Mouse (Mus musculus): ENCODE measurements around the gene Pdia3. TPM values are rescaled to one million over a fixed set of nuclear protein-coding genes. Genes with fewer than 3 reads are reported as not detected.
"Not testable (repeated sequence)": the region's sequence is repeated elsewhere in the genome, so short reads cannot be mapped to it uniquely, and the experiment has no call there.

The Pdia3 gene
- polyA plus RNA-seq, 1 experiment from 2014 or later = 585 TPM

GRCm38 (mm10) chr2:121455534-121455933, 42.0 kb downstream of the Pdia3 start:
- Histone ChIP-seq H3K9ac (ENCODE audit: low read length) (no peak overlapping the region), H3K27ac (ENCODE audit: low read depth, low read length) (no peak overlapping the region), H3K4me3 (ENCODE audit: low read depth, low read length) (no peak overlapping the region), H3K36me3 (ENCODE audit: control insufficient read depth, insufficient read depth, low read length) (peaks cover 10% of the 10 kb centered on the region; the same call in 1 of the 2 replicates), H3K4me2 (ENCODE audit: low read depth) (no peak overlapping the region), H3K9me3 (ENCODE audit: control insufficient read depth, low read length) (no peaks in the 10 kb centered on the region), H3K4me1 (ENCODE audit: control insufficient read depth, insufficient read depth, low read length) (peaks cover 7% of the 10 kb centered on the region; the same call in 1 of the 2 replicates), H3K27me3 (ENCODE audit: control insufficient read depth, insufficient read depth, low read length) (no peaks in the 10 kb centered on the region)
- DNase-seq (ENCODE audit: low spot score) (no peak), ATAC-seq (ENCODE audit: insufficient read depth, low FRiP score, low TSS enrichment) (no peak)
- 79% methylated on average over 5 of the region's 5 CpGs for WGBS

GRCm38 (mm10) chr2:121456692-121457642, 43.4 kb downstream of the Pdia3 start, which contains the start of gene Serinc4:
Gene Serinc4, minus strand, starts transcription at chr2:121456781.
- peaks cover 6% of the 10 kb centered on the region; the same call in 1 of the 2 replicates for H3K36me3 ChIP-seq (ENCODE audit: control insufficient read depth, insufficient read depth, low read length)
- peak within 1 kb of the TSS; percentile 81 for H3K4me3 ChIP-seq (ENCODE audit: low read depth, low read length)
- peak within 1 kb of the TSS; percentile 53; the same call in 1 of the 2 replicates for H3K27ac ChIP-seq (ENCODE audit: low read depth, low read length)
- H3K9me3 ChIP-seq (ENCODE audit: control insufficient read depth, low read length) = no peaks in the 10 kb centered on the region
- ATAC-seq (ENCODE audit: insufficient read depth, low FRiP score, low TSS enrichment) (peak; percentile 80), DNase-seq (ENCODE audit: low spot score) (peak; percentile 89)
- WGBS = 5% methylated on average over 41 of the region's 41 CpGs
- H3K4me2 ChIP-seq (ENCODE audit: low read depth) = peak within 1 kb of the TSS; percentile 76
- peaks cover 5% of the 10 kb centered on the region; the same call in 1 of the 2 replicates for H3K4me1 ChIP-seq (ENCODE audit: control insufficient read depth, insufficient read depth, low read length)
- no peaks in the 10 kb centered on the region for H3K27me3 ChIP-seq (ENCODE audit: control insufficient read depth, insufficient read depth, low read length)
- peak within 1 kb of the TSS; percentile 78 for H3K9ac ChIP-seq (ENCODE audit: low read length)

- ATAC-seq (ENCODE audit: insufficient read depth, low FRiP score, low TSS enrichment) = no peak
- Histone ChIP-seq H3K27ac (ENCODE audit: low read depth, low read length) (no peak overlapping the region), H3K36me3 (ENCODE audit: control insufficient read depth, insufficient read depth, low read length) (peaks cover 3% of the 10 kb centered on the region; the same call in 1 of the 2 replicates)
Measured at GRCm38 (mm10) chr2:121460071-121460470, 46.5 kb downstream of the Pdia3 start.

GRCm38 (mm10) chr2:121468982-121469381, 55.4 kb downstream of the Pdia3 start:
- H3K4me1 ChIP-seq (ENCODE audit: control insufficient read depth, insufficient read depth, low read length); H3K4me3 ChIP-seq (ENCODE audit: low read depth, low read length); H3K9me3 ChIP-seq (ENCODE audit: control insufficient read depth, low read length); DNase-seq (ENCODE audit: low spot score); H3K27ac ChIP-seq (ENCODE audit: low read depth, low read length); H3K27me3 ChIP-seq (ENCODE audit: control insufficient read depth, insufficient read depth, low read length); ATAC-seq (ENCODE audit: insufficient read depth, low FRiP score, low TSS enrichment); H3K4me2 ChIP-seq (ENCODE audit: low read depth); H3K9ac ChIP-seq (ENCODE audit: low read length); H3K36me3 ChIP-seq (ENCODE audit: control insufficient read depth, insufficient read depth, low read length): not testable (repeated sequence)
- no CpG with 5 or more reads among the region's 6 CpGs for WGBS

More at GRCm38 (mm10) chr2:121460071-121460470, 46.5 kb downstream of the Pdia3 start:
- Histone ChIP-seq H3K9me3 (ENCODE audit: control insufficient read depth, low read length) (no peaks in the 10 kb centered on the region), H3K4me1 (ENCODE audit: control insufficient read depth, insufficient read depth, low read length) (peaks cover 5% of the 10 kb centered on the region; the same call in 1 of the 2 replicates), H3K4me2 (ENCODE audit: low read depth) (no peak overlapping the region), H3K9ac (ENCODE audit: low read length) (no peak overlapping the region), H3K27me3 (ENCODE audit: control insufficient read depth, insufficient read depth, low read length) (no peaks in the 10 kb centered on the region), H3K4me3 (ENCODE audit: low read depth, low read length) (no peak overlapping the region)
- DNase-seq (ENCODE audit: low spot score) = no peak
- WGBS = 63% methylated on average over 2 of the region's 2 CpGs

GRCm38 (mm10) chr2:121472783-121473182, 59.2 kb downstream of the Pdia3 start:
- ATAC-seq (ENCODE audit: insufficient read depth, low FRiP score, low TSS enrichment); H3K27ac ChIP-seq (ENCODE audit: low read depth, low read length); DNase-seq (ENCODE audit: low spot score); H3K9me3 ChIP-seq (ENCODE audit: control insufficient read depth, low read length); H3K36me3 ChIP-seq (ENCODE audit: control insufficient read depth, insufficient read depth, low read length); H3K4me2 ChIP-seq (ENCODE audit: low read depth); H3K4me1 ChIP-seq (ENCODE audit: control insufficient read depth, insufficient read depth, low read length); H3K27me3 ChIP-seq (ENCODE audit: control insufficient read depth, insufficient read depth, low read length); H3K4me3 ChIP-seq (ENCODE audit: low read depth, low read length); H3K9ac ChIP-seq (ENCODE audit: low read length): not testable (repeated sequence)
- 90% methylated on average over 3 of the region's 3 CpGs for WGBS

- H3K27ac ChIP-seq (ENCODE audit: low read depth, low read length); H3K4me1 ChIP-seq (ENCODE audit: control insufficient read depth, insufficient read depth, low read length); H3K9me3 ChIP-seq (ENCODE audit: control insufficient read depth, low read length); H3K36me3 ChIP-seq (ENCODE audit: control insufficient read depth, insufficient read depth, low read length); H3K27me3 ChIP-seq (ENCODE audit: control insufficient read depth, insufficient read depth, low read length): not testable (repeated sequence)
- peak within 1 kb of the TSS; percentile 56 for H3K4me3 ChIP-seq (ENCODE audit: low read depth, low read length)
- 5% methylated on average over 38 of the region's 41 CpGs for WGBS
- DNase-seq (ENCODE audit: low spot score) = peak; percentile 83
- ATAC-seq (ENCODE audit: insufficient read depth, low FRiP score, low TSS enrichment) = peak; percentile 88
- H3K9ac ChIP-seq (ENCODE audit: low read length) = peak within 1 kb of the TSS; percentile 61
- peak within 1 kb of the TSS; percentile 56 for H3K4me2 ChIP-seq (ENCODE audit: low read depth)
Measured at GRCm38 (mm10) chr2:121473301-121474179, 60.0 kb downstream of the Pdia3 start, which contains the start of gene Mfap1b. Gene Mfap1b, minus strand, starts transcription at chr2:121474067.

GRCm38 (mm10) chr2:121474180-121474535, 60.6 kb downstream of the Pdia3 start:
- DNase-seq (ENCODE audit: low spot score) (no peak), ATAC-seq (ENCODE audit: insufficient read depth, low FRiP score, low TSS enrichment) (no peak)
- 0 out of 2 replicates have a peak overlapping the region, but pooled peaks have one; percentile 23 for H3K9ac ChIP-seq (ENCODE audit: low read length)
- H3K27ac ChIP-seq (ENCODE audit: low read depth, low read length) = no peak overlapping the region
- WGBS = 37% methylated on average over 8 of the region's 8 CpGs
- no peaks in the 10 kb centered on the region for H3K9me3 ChIP-seq (ENCODE audit: control insufficient read depth, low read length)
- H3K4me1 ChIP-seq (ENCODE audit: control insufficient read depth, insufficient read depth, low read length) = no peaks in the 10 kb centered on the region
- H3K27me3 ChIP-seq (ENCODE audit: control insufficient read depth, insufficient read depth, low read length) = no peaks in the 10 kb centered on the region
- H3K4me3 ChIP-seq (ENCODE audit: low read depth, low read length) = peak overlapping the region; percentile 56
- peak overlapping the region; percentile 31 for H3K4me2 ChIP-seq (ENCODE audit: low read depth)
- H3K36me3 ChIP-seq (ENCODE audit: control insufficient read depth, insufficient read depth, low read length) = no peaks in the 10 kb centered on the region

- not testable (repeated sequence) for H3K4me1 ChIP-seq (ENCODE audit: control insufficient read depth, insufficient read depth, low read length); H3K9ac ChIP-seq (ENCODE audit: low read length); H3K4me3 ChIP-seq (ENCODE audit: low read depth, low read length); DNase-seq (ENCODE audit: low spot score); H3K36me3 ChIP-seq (ENCODE audit: control insufficient read depth, insufficient read depth, low read length); H3K27ac ChIP-seq (ENCODE audit: low read depth, low read length); H3K27me3 ChIP-seq (ENCODE audit: control insufficient read depth, insufficient read depth, low read length); H3K9me3 ChIP-seq (ENCODE audit: control insufficient read depth, low read length); ATAC-seq (ENCODE audit: insufficient read depth, low FRiP score, low TSS enrichment); H3K4me2 ChIP-seq (ENCODE audit: low read depth)
- 100% methylated on average over 2 of the region's 2 CpGs for WGBS
Measured at GRCm38 (mm10) chr2:121475306-121475705, 61.7 kb downstream of the Pdia3 start.

Measured in neural tube, embryonic 11.5 days (tissue).